Mouse (Mus musculus) E14TG2a.4 (cell line): ENCODE results near the gene Herc4.
A peak's percentile ranks its signal among the peaks of the same experiment; 100 is the strongest.
"Not testable (repeated sequence)": the region's sequence is repeated elsewhere in the genome, so short reads cannot be mapped to it uniquely, and the experiment has no call there.

Source experiments
- H3K27me3 ChIP-seq: 2 replicates; pipeline ENCODE4 v1.6.1; 2014; ENCODE audit warnings: low read length, control low read depth; ENCODE audit not compliant: insufficient read depth
- H3K36me3 ChIP-seq: 2 replicates; pipeline ENCODE4 v1.6.1; 2014; ENCODE audit warnings: low read length, control low read depth; ENCODE audit not compliant: insufficient read depth
- H3K4me1 ChIP-seq: replicated peaks from 2 replicates; pipeline ENCODE4 v1.6.1; 2014; ENCODE audit warnings: low read depth, low read length, control low read depth
- H3K4me3 ChIP-seq: replicated peaks from 2 replicates; pipeline ENCODE4 v1.5.1; 2014; ENCODE audit warnings: mild to moderate bottlenecking, low read length
- H3K9me3 ChIP-seq: 2 replicates; pipeline ENCODE4 v1.6.1; 2014; ENCODE audit warnings: low read length, control low read depth
- CTCF ChIP-seq: conservative IDR thresholded peaks from 2 replicates; pipeline ENCODE4 v1.5.1; 2014; ENCODE audit warnings: low read length
- NANOG ChIP-seq: IDR thresholded peaks from 2 replicates; pipeline ENCODE4 v1.6.1; 2014; ENCODE audit warnings: borderline replicate concordance, low read length, mixed read lengths
- POU5F1 ChIP-seq: IDR thresholded peaks from 2 replicates; pipeline ENCODE4 v1.6.1; 2014; ENCODE audit warnings: low read length, borderline replicate concordance

The Herc4 gene

DNA sequence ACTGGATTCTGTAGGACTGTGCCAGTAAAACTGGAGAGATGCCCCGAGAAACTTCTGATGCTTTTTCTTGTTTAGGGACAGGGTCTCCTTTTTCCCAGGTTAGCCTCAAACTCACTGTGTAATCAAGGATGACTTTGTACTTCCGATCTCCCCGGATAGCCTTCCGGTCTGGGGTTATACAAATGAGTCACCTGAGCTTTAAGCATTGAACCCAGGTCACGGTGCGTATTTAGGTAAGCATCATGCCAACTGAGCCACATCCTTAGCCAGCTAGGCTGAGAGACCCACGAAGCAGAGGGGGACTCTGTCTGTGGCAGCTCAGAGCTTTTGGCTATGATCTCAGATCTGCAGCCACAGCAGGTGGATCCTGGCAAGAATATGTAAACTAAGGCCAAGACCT, 107.1 kb downstream of the Herc4 start:
- Histone ChIP-seq H3K36me3 (0 out of 2 replicates have a peak, but pooled peaks cover 3% of the 10 kb centered on the region), H3K9me3 (peaks cover 38% of the 10 kb centered on the region), H3K27me3 (no peaks in the 10 kb centered on the region), H3K4me3 (no peak overlapping the region), H3K4me1 (peaks cover 34% of the 10 kb centered on the region)
- no peak for TF ChIP-seq NANOG
- TF ChIP-seq CTCF = no peak
- no peak for TF ChIP-seq POU5F1

DNA sequence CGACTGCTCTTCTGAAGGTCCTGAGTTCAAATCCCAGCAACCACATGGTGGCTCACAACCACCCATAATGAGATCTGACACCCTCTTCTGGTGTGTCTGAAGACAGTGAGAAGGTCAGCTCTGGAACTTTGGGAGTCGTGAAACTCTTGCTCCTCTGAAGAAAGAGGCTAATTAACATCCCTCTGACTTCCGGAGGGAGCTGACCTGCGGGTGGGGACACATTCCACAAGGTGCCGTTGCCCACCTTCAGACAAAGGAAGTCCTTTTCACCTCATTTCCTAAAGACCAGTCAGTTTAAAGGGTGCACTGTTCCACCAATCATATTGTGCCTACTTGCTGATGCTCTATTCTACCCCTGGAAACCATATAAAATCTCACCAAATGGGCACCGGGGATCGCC, 107.5 kb downstream of the Herc4 start:
- H3K36me3 ChIP-seq, H3K27me3 ChIP-seq, H3K4me3 ChIP-seq: not testable (repeated sequence)
- Histone ChIP-seq H3K4me1 (peaks cover 34% of the 10 kb centered on the region), H3K9me3 (peaks cover 42% of the 10 kb centered on the region)

DNA sequence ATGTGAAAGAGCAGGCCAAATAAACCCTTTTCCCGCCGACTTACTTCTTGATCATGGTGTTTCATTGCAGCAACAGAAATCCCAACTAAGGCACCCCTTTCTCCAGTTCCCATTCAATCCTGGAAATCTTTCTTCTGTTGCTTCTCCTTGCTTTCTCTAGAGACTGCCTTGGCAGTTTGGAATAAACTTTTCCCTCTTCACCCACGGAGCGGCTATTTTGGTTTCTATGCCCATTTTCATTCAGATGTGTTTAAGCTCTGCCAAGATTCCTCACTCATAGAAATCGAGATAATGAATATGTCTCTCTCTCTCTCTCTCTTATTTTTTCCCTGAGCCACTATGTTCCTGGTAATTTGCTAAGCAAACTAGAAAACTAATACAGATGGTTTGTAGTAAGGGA, 108.5 kb downstream of the Herc4 start:
- Histone ChIP-seq H3K4me3 (no peak overlapping the region), H3K36me3 (0 out of 2 replicates have a peak, but pooled peaks cover 4% of the 10 kb centered on the region), H3K9me3 (peaks cover 44% of the 10 kb centered on the region), H3K27me3 (no peaks in the 10 kb centered on the region), H3K4me1 (peaks cover 34% of the 10 kb centered on the region)
- no peak for TF ChIP-seq NANOG
- no peak for TF ChIP-seq CTCF
- TF ChIP-seq POU5F1 = no peak

DNA sequence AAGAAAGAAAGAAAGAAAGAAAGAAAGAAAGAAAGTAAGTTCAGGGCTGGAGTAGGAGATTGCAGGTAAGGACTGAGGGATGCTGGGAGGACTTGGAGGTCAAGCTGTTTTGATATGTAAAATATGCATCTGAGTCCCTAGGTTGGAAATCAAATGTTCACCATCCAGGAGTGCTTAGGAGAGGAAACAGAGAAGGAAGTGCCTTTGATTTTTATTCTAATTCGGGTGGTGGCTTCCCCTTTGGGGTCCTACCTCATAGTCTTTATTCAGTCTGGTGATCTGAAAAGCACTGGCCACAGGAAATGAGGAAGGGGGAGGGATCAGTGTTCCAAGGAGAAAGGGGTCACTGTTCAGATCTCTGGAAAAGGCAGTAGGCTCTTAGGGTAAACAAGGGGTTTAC, 116.9 kb downstream of the Herc4 start:
- Histone ChIP-seq H3K4me3 (no peak overlapping the region), H3K27me3 (no peaks in the 10 kb centered on the region), H3K9me3 (peaks cover 47% of the 10 kb centered on the region), H3K36me3 (peaks cover 15% of the 10 kb centered on the region), H3K4me1 (peaks cover 38% of the 10 kb centered on the region)
- TF ChIP-seq POU5F1 (no peak), CTCF (no peak), NANOG (peak; percentile 56; the same call in 1 of the 2 replicates)

DNA sequence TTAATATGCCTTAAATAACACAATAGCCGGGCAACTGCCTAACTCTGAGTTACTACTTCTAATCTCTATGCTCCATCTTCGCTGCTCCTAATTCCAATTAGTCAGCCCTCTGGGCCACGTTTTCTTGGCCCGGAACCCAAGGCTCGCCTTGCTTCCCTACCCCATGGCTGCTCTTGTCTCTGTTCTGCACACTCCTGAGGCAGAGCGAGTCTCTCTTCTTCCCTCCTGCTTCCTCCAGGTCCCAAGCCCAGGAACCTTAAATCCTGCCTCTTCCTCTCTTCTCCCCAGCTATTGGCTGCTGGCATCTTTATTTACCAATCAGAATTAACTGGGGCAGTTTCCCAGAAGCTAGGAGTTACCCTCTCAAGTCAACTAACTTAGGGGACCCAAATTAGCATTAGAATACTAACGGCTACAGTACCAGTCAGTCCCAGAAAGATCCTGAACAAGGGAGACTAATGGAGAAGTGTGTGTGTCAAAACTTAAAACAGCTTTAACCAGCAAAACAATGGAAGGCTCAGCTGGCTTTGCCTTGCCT, 122.4 kb downstream of the Herc4 start:
- H3K9me3 ChIP-seq = peaks cover 6% of the 10 kb centered on the region
- H3K27me3 ChIP-seq = no peaks in the 10 kb centered on the region
- no peaks in the 10 kb centered on the region for H3K36me3 ChIP-seq
- TF ChIP-seq POU5F1 = no peak
- TF ChIP-seq CTCF = no peak
- no peak for TF ChIP-seq NANOG
- peaks cover 73% of the 10 kb centered on the region for H3K4me1 ChIP-seq
- H3K4me3 ChIP-seq = peak overlapping the region; percentile 61

DNA sequence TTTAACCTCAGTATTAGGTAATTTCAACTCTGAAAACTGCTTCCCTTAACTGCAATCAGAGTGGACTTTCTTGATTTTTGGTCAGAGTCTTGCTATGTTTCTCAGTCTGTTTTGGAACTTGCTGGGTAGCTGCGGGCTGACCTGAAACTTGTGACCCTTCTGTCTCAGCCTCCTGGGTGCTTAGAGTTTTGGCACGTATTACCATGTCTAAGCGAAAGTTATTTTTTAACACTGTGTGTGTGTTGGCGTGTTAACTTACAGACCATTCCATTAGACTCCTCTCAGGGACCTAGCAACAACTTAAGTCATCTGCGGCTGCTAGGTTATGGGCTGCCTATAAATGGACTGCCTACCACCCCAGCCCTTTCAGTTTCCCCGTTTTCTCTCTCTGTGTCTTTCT, 123.8 kb downstream of the Herc4 start:
- TF ChIP-seq CTCF (no peak), POU5F1 (no peak), NANOG (no peak)
- H3K4me1 ChIP-seq = peaks cover 63% of the 10 kb centered on the region
- peak overlapping the region; percentile 29; the same call in 1 of the 2 replicates for H3K4me3 ChIP-seq
- H3K27me3 ChIP-seq = no peaks in the 10 kb centered on the region
- H3K36me3 ChIP-seq = no peaks in the 10 kb centered on the region
- H3K9me3 ChIP-seq = peaks cover 6% of the 10 kb centered on the region
